Mouse (Mus musculus) lung, adult 2 months (tissue): ENCODE results near the gene Galnt16.

Source experiments
- CTCF ChIP-seq: fragments of 200-500 bp; IDR thresholded peaks from 2 replicates; pipeline ENCODE4 v1.5.1; 2011; ENCODE audit warnings: mild to moderate bottlenecking, low read length, control low read depth; ENCODE audit not compliant: insufficient read depth
- POLR2A ChIP-seq: fragments of 200-500 bp; IDR thresholded peaks from 2 replicates; pipeline ENCODE4 v1.6.1; 2011; ENCODE audit warnings: low read depth, mild to moderate bottlenecking, control low read depth, low read length, borderline replicate concordance; ENCODE audit errors: extremely low read depth

- TF ChIP-seq POLR2A, result no peak
- TF ChIP-seq CTCF, result no peak
These were observed 113.7 kb downstream of the Galnt16 start for GRCm38 (mm10) chr12:80631790-80632189.
